11 mouse cellular contexts compared by ENCODE assay signal in genomic region chr2:145804524-145804923, GRCm38 (mm10).
"Had no signal": no experiment of that assay in that cellular context is flagged by ENCODE, and none has a peak within 500 bp of the region (broad histone marks: within the 10 kb centered on the region; RNA-seq: fewer than 3 reads in every experiment).

No protein-coding gene starts in this region.

- H3K9ac ChIP-seq: limb, embryonic 12.5 days; liver, embryonic 14.5 days; midbrain, embryonic 15.5 days had no signal

- DNase-seq: kidney, adult 18-20 months; kidney, postnatal 25 days; liver; lung, postnatal 10 days; lung, postnatal 4 days; right cerebral cortex, adult 18-20 months; right cerebral cortex, postnatal 25 days; thymus, postnatal 36 days had no signal

- H3K9me3 ChIP-seq: midbrain, embryonic 15.5 days had no signal

- H3K4me1 ChIP-seq: limb, embryonic 12.5 days; midbrain, embryonic 15.5 days had no signal

- ATAC-seq: midbrain, embryonic 15.5 days had no signal

- H3K27me3 ChIP-seq: limb, embryonic 12.5 days; midbrain, embryonic 15.5 days had no signal

- H3K27ac ChIP-seq: limb, embryonic 12.5 days; liver, embryonic 14.5 days; midbrain, embryonic 15.5 days had no signal

- H3K4me2 ChIP-seq: limb, embryonic 12.5 days; midbrain, embryonic 15.5 days had no signal

- H3K36me3 ChIP-seq: midbrain, embryonic 15.5 days had no signal

- H3K4me3 ChIP-seq: limb, embryonic 12.5 days; midbrain, embryonic 15.5 days had no signal
